Mouse (Mus musculus): ENCODE measurements around the gene Banp.

DNA sequence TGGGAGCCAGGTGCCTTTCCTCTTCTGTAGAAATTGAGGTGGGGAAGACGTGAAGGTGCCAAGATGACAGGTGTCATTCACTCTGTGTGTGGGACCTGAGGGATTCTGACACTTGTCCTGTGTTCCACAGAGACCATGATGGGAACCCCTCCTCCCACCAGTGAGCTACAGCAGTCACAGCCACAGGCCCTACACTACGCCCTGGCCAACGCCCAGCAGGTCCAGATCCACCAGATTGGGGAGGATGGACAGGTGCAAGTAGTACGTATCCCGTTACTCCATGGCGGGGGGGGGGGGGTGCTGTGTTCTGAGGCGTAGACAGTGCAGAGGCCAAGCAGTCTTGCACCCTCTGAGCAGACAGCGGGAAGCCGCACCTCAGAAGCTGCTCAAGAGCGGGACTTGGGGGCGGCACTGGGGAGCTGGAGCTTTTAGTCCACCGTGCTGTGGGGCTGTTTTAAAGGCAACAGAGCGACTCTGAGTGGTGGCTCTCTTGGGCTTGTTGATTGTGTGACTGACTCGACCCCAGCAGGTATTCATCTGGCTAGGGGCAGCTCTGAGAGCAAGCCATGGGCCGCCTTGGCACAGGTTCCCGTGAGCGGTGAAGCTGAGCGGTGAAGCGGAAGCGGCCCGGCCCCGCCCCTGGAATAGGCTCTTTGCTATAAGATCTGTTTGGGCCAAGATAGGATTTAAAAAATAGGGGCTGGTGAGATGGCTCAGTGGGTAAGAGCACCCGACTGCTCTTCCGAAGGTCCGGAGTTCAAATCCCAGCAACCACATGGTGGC, 56.1 kb downstream of the Banp start:
- TF ChIP-seq CTCF (IDR thresholded peaks at IDR 0.05; ENCODE audit: borderline replicate concordance, control insufficient read depth, extremely low read depth, insufficient read depth, low read length, poor library complexity), result no peak
- no peak for TF ChIP-seq POLR2A (IDR thresholded peaks at IDR 0.05; ENCODE audit: control insufficient read depth, extremely low read depth, insufficient read depth, low read length, poor library complexity)
